Mouse (Mus musculus) G1E-ER4 (cell line): ENCODE results near the gene Zdhhc1. TPM values are rescaled to one million over a fixed set of nuclear protein-coding genes. Genes with fewer than 3 reads are reported as not detected.

ENCODE experiments used
- GATA1 ChIP-seq: IDR thresholded peaks from one replicate; pipeline ENCODE4 v1.8.0; 2012; ENCODE audit warnings: low read length, inconsistent platforms
- polyA plus RNA-seq: library from polyadenylated mRNA; stranded (reverse); fragments of >175 nt; gene quantifications from 2 replicates; pipeline ENCODE4 v1.2.3, GENCODE M21; 2012

Gene Zdhhc1
- polyA plus RNA-seq, 1 experiment, result 0.16 TPM

- no peak for TF ChIP-seq GATA1
These were observed 35.5 kb downstream of the Zdhhc1 start for GRCm38 (mm10) chr8:105461085-105461803.

- no peak for TF ChIP-seq GATA1
These were observed 41.5 kb downstream of the Zdhhc1 start for GRCm38 (mm10) chr8:105455218-105455617.

- no peak for TF ChIP-seq GATA1
These were observed 42.6 kb downstream of the Zdhhc1 start for GRCm38 (mm10) chr8:105454088-105454487.

- TF ChIP-seq GATA1, result no peak
These were observed 43.4 kb downstream of the Zdhhc1 start for GRCm38 (mm10) chr8:105453296-105453695.

- no peak for TF ChIP-seq GATA1
These were observed 44.6 kb downstream of the Zdhhc1 start for GRCm38 (mm10) chr8:105451903-105452603.

GRCm38 (mm10) chr8:105450977-105451376 lies 45.7 kb downstream of the Zdhhc1 start:
- no peak for TF ChIP-seq GATA1

- no peak for TF ChIP-seq GATA1
These were observed 48.1 kb downstream of the Zdhhc1 start for GRCm38 (mm10) chr8:105448596-105448995.

- no peak for TF ChIP-seq GATA1
These were observed 48.5 kb downstream of the Zdhhc1 start for GRCm38 (mm10) chr8:105448188-105448587.

- no peak for TF ChIP-seq GATA1
These were observed 50.6 kb downstream of the Zdhhc1 start for GRCm38 (mm10) chr8:105446127-105446552.

GRCm38 (mm10) chr8:105445296-105446126 lies 51.2 kb downstream of the Zdhhc1 start:
- TF ChIP-seq GATA1, result no peak

GRCm38 (mm10) chr8:105442661-105443060 lies 54.0 kb downstream of the Zdhhc1 start:
- no peak for TF ChIP-seq GATA1

GRCm38 (mm10) chr8:105441433-105441832 lies 55.3 kb downstream of the Zdhhc1 start:
- no peak for TF ChIP-seq GATA1

GRCm38 (mm10) chr8:105438865-105439264 lies 57.8 kb downstream of the Zdhhc1 start:
- TF ChIP-seq GATA1, result no peak

- TF ChIP-seq GATA1, result no peak
These were observed 59.5 kb downstream of the Zdhhc1 start for GRCm38 (mm10) chr8:105437078-105437748.

GRCm38 (mm10) chr8:105436218-105436617 lies 60.5 kb downstream of the Zdhhc1 start:
- no peak for TF ChIP-seq GATA1

GRCm38 (mm10) chr8:105434136-105434535 lies 62.6 kb downstream of the Zdhhc1 start:
- TF ChIP-seq GATA1, result no peak

- no peak for TF ChIP-seq GATA1
These were observed 63.2 kb downstream of the Zdhhc1 start for GRCm38 (mm10) chr8:105433511-105433910.
